Mouse (Mus musculus) layer of hippocampus, adult 11-12 months (tissue): ENCODE results near the gene Pxmp4.

ENCODE experiments used
- DNase-seq: peaks from one replicate; pipeline ENCODE4 v3.0.0; 2022; ENCODE audit warnings: low spot score

Gene Pxmp4

DNA sequence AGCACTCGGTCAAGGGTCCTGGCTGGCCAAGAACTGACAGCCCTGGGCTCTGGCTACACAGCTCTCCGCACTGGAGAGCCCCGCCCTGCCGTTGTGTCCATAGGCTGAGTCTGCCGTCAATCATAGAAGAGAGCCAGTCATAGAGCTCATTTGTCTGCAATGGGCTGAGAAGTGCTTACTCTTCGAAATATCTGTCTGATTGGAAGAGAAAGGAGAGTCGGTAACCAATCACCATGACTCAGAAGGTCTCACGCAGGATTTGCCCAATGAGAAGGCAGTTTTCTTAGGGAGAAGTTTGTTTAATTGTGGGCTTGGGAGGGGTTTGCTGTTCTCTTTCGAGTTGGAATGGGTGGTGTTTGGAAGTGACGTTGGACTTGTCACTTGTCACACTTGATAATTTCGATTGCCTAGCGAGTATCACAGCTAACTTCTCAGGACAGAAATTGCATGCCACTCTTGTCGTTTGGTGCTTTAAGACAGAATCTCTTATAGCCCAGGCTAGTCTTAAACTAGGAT lies at the start of gene Pxmp4:
Pxmp4 (minus strand) TSS at position 71 of the 516 bp plus-strand sequence.
- peak; percentile 100 for DNase-seq

- no peak for DNase-seq
Measured at GRCm38 (mm10) chr2:154651363-154651762, 47.9 kb upstream of the Pxmp4 start, which contains the start of gene Chmp4b. Gene Chmp4b (plus strand): TSS chr2:154651705.

GRCm38 (mm10) chr2:154650404-154650803 lies 46.9 kb upstream of the Pxmp4 start:
- no peak for DNase-seq

- DNase-seq = no peak
Measured at GRCm38 (mm10) chr2:154648086-154648485, 44.6 kb upstream of the Pxmp4 start.

DNA sequence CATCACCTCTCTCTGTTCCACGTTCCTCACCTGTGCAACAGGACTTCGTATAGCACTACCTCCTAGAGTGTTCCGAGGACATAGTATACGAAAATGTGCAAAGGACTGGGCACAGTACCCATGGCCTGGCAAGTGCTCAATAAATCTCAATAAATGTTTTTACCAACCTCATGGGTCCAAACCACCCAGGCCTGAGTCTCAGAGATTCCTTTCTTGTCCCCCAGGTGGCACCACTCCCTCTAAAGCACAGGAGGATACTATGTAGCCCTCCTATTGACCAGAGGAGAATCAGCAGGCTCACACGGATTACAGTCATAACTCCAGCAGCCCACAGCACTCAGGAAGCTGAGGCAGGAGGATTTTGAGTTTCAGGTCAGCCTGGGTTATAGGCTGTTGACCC lies 43.1 kb upstream of the Pxmp4 start:
- DNase-seq = peak; percentile 33

GRCm38 (mm10) chr2:154642712-154643385 lies 39.3 kb upstream of the Pxmp4 start:
- DNase-seq = no peak

- no peak for DNase-seq
Measured at GRCm38 (mm10) chr2:154642005-154642459, 38.5 kb upstream of the Pxmp4 start.

DNA sequence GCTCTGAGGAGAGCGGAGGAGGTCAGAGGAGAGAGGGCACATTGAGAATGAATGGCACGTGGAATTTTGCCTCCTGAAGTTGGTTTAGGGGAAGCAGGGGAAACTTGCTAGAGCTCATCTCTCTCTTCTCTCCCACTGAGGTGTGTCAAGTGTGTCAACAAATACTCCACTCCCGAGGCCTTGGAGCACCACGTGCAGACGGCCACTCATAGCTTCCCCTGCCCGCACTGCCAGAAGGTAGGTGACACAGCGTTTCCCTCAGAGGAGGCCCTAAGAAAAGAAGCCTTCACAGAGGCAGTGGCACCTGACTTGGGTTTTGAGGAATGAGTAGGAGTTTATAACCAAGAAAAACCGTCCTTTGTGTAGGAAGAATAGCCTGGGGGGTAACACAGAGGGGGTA lies 37.7 kb upstream of the Pxmp4 start:
- DNase-seq = no peak

DNA sequence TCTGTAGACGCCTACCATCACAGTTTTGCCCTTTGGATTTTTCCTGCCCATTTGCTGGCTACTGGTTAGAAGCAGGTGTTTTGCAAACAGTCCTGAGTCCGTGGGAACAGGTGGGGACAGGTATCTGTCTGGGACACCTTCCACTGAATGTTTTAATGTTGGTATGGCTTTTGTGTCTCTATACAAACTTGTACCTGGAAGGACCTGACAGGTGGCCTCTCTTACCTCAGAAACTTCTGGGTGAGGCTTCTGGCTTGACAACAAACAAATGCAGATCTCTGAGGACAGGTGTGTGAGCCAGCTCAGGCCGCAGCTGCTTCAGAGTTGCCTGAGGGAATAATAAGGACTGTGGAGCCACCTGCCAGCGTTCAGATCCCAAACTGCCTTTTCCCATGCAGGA lies 35.6 kb upstream of the Pxmp4 start:
- DNase-seq = no peak

DNA sequence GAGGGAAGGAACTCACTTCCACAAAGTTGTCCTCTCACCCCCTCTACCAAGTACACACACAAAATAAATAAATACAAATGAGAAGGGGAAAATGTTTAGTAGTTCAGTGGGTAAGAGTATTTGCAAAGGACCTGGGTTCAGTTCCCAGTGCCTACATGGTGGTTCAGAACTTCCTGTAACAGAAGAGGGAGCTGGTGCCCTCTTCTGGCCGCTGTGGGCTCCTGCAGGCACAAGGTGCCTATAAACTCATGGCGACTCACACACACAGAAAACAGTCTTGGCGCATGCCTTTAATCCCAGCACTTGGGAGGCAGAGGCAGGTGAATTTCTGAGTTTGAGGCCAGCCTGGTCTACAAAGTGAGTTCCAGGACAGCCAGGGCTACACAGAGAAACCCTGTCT lies 35.0 kb upstream of the Pxmp4 start:
- DNase-seq = no peak

GRCm38 (mm10) chr2:154635826-154636225 lies 32.3 kb upstream of the Pxmp4 start:
- DNase-seq = no peak

DNA sequence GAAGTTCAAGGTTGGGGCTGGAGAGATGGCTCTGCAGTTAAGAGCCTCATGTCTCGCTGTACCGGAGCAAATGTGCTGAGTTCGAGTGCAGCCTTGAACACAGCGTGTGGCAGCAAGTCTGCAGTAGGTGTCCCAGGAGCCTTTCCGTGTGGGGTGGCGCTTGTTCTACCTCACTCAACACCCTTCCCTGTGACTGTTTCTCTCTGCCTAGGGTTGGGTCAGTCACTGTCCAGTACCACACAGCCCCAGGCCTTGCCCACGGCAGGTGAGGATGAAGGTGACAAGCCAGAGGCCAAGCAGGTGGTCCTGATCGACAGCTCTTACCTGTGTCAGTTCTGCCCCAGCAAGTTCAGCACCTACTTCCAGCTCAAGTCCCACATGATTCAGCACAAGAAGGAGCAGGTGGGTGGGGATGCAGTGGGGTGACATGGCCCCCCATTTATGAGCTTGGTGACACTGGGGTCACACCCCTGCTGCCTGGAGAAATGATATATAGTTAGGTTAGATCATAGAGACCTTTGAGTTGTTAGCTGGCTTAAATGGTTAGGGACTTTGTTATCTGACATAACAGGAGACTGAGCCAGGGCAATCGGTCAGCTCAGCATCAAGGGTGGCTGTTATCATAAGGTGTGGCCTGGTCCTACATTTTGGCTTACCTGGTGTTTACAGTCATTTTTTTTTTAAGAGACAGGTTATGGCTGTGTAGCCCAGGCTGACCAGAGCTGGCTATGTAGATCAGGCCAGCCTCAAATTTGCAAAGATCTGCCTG lies 30.6 kb upstream of the Pxmp4 start:
- no peak for DNase-seq

GRCm38 (mm10) chr2:154633039-154633742 lies 29.7 kb upstream of the Pxmp4 start:
- no peak for DNase-seq

- DNase-seq = no peak
Measured at GRCm38 (mm10) chr2:154632203-154632780, 28.8 kb upstream of the Pxmp4 start.

DNA sequence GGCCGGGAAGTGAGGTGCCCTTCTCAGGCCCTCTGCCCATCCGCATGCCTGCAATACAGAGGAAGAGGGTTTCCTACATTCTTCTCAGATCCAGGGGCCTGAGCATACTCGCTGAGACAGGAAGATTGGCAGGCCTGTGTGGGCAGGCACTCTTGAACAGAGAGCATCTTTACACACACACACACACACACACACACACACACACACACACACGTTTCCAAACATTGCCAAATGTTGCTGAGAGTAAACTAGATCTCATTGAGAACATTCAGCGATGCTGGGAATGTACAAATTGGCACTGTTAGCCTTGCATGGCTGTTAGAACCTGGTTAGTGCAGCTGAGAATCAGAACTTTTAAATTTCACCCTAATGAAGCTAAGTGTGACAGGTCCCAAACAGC lies 27.0 kb upstream of the Pxmp4 start:
- DNase-seq = peak; percentile 31

DNA sequence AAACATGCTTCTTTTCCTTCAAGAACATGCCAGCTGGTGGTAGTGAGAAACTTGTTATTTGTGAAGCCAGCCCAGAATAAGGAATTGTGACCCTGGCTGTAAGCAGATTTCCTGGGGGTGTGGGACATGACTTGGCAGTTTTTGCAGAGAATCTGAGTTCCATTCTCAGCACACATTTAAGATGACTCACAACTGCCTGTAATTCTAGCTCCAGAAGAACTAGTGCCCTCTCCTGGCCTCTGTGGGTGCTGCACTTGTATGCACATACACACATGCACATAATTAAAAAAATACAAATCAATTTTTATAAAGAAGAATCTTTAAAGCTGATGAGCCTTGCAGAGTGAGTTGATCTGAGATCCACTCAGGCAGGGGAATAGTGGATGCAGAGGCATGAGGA lies 20.6 kb upstream of the Pxmp4 start:
- DNase-seq = no peak

DNA sequence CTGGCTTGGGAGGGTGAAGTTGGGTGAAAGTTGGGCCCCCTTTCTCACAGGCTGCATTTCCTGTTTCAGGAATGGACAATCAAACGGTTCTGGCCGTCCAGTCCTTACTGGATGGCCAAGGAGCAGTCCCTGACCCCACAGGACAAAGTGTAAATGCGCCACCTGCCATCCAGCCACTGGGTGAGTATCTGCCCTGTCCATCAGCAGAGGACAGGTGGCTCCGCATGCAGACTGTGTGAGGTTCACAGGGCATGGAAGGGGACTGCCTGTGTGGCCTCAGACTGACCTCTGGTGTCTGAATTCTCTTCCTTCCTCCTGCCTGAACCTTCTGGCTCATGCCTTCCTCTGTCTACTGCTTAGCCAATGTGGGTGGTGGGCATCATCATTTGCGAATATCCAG lies 18.2 kb upstream of the Pxmp4 start:
- DNase-seq = no peak

- DNase-seq = no peak
Measured at GRCm38 (mm10) chr2:154617061-154617460, 13.6 kb upstream of the Pxmp4 start.

GRCm38 (mm10) chr2:154615674-154616073 lies 12.2 kb upstream of the Pxmp4 start:
- no peak for DNase-seq

- DNase-seq = no peak
Measured at GRCm38 (mm10) chr2:154614841-154615576, 11.5 kb upstream of the Pxmp4 start.
